Mouse (Mus musculus) kidney, adult 8-10 months (tissue): ENCODE results near the gene Arhgef7.
"Not testable (repeated sequence)": the region's sequence is repeated elsewhere in the genome, so short reads cannot be mapped to it uniquely, and the experiment has no call there.

Source experiments
- DNase-seq, 2 experiments: peaks; one replicate each; pipeline ENCODE4 v3.0.0; 2022

Arhgef7 gene

DNA sequence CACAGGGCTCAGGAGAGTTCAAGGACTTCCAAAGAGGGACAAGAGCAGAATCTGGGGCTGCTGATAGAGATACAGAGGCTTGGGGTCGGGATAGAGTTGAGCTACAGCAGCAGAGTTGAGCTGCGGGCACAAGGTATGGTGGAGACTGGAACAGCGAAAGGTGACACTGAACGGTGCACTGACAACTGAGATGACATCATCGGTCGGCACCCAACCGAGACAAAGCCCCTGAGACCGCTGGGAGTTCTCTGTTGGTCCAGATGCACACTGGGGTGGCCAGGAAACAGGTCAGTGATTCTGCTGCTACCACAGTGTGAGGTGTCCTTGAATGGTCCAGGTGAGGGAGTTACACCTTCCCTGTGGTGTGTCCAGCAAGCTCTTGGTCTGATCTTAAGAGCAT lies 115.2 kb downstream of the Arhgef7 start:
- DNase-seq: no peak

DNA sequence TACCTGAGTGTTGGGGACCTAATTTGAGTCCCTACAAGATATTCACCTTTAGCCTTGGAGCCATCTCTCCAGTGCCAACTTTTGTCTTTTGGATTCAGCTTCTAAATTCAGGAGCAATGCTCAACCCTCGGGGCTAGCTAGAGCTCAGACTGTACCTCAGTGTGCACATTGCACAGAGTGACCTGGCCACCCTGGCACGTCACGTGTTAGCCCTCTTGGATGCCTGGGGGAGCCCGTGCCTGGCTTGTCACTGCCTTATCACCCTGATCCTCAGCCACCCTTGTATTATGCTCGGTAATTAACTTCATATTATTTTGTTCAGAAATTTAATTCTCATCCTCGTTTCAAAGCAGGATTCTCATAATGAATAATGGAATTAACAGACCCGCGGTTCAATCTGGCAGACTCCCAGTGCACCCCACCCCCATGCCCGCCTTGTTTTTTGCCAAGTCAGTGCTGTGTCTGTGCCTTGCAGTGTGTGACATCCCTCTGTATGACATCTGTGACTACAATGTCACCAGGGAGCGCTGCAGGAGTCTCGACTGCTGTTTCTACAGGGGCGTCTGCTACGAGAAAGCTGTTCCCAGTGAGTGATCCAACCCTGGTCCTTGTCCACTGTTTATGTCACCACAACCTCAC lies 116.3 kb downstream of the Arhgef7 start:
- DNase-seq: no peak

DNA sequence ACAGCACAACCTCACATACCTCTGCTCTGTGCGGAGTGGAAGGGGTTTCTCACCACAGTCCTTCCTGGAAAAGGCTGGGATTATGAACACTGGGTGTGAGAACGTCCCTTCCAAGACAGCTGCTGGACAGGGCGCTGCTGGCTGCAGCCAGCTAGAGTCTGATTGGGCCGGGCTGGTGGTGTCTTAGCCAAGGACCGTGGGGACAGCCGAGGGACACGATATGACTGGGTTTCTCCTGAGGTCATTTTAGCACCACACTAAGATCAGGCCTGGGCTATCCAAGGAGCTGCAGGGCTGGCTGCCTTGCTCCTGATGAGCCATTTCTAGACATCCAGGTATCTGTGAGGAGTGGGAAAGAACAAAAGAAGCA lies 116.8 kb downstream of the Arhgef7 start:
- DNase-seq: no peak

DNA sequence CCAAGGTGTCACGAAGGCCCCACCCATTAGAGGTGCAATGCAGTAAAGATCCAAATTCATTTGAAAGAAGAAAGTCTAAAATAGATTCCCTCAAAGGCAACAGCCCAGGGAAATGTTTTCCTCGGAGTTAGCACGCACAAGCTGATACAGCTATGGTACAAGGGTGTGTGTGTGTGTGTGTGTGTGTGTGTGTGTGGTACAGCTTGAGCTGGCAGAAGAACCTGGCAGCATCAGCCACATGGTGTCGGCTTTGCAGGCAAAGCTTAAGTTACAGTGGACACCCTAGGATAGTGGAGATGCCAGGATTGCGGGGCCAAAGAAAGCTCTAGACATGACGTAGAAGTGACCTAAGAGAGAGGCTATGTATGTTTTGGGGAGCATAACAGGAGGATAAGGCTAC lies 119.3 kb downstream of the Arhgef7 start:
- DNase-seq: no peak

DNA sequence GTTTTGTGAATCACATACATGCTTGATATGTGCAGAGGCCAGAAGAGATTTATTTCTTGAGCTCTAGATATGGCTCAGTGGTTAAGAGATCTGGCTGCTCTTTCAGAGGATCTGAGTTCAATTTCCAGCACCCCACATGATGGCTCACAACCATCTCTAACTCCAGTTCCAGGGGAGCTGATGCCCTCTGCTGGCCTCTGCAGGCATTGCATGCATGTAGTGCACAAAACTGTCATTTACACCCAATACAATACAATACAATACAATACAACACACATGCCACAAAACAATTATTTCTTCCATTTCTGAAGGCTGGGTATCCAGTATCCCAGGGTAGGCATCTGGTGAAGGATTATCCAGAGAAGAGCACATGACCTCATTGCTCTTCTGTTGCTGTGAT lies 140.3 kb downstream of the Arhgef7 start:
- no peak for DNase-seq

DNA sequence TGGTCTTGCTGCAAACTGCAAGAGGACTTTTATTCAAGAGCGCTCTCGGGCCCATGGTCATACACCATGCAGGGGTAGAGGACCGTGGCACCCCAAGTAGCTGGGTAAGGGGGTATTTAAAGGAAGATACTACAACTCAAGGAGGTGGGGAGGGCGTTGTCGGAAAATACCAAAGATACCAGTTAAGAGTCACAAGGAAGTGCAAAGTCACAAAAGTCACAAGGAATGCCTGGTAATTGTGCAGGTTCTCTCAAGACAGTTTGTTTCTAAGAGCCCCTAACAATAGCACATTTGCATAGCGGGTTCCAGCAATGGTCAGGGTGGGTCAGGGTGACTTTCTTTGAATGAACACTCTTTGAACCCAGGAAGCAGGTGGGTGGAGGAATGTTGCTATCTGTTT lies 146.7 kb downstream of the Arhgef7 start:
- DNase-seq: not testable (repeated sequence)

DNA sequence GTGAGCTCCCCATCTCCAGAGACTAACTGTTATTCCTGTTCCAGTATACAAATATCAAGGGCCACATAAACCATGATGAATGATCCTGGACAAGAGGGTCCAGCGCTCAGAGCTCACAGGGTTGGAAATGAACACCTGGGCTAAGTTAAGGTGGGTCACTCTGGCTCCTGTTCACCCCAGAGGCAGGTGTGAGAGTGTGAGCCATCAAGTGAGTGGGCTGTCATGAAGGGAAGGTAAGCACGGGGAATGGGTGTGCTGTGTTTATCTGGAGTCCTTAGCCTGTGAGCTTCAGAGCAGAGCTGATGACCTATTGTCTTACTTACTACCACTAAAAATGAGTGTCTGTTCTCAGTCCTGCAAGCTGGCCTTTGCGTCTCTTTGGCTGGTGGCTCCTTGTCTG lies 157.1 kb downstream of the Arhgef7 start:
- no peak for DNase-seq
